Mouse (Mus musculus) T-helper 2 cell (primary cell): Measurements from ENCODE around the gene Gnb1.

Source experiments
- in situ Hi-C: fragments of 300-600 bp; cut with MboI, MseI; formaldehyde crosslinking; loops from one replicate; pipeline ENCODE4 v1.15.1; 2025; ENCODE audit warnings: high pct_unique_total_duplicates

The Gnb1 gene

GRCm38 (mm10) chr4:155575521-155575920 lies 84.4 kb downstream of the Gnb1 start:
- in situ Hi-C loops = loop anchor here (5.0 kb wide), 1 partner anchor 93 kb away; no protein-coding TSS in a partner anchor

GRCm38 (mm10) chr4:155577132-155577531 lies 86.0 kb downstream of the Gnb1 start:
- in situ Hi-C loops = loop anchor here (5.0 kb wide), 1 partner anchor 95 kb away; no protein-coding TSS in a partner anchor

DNA sequence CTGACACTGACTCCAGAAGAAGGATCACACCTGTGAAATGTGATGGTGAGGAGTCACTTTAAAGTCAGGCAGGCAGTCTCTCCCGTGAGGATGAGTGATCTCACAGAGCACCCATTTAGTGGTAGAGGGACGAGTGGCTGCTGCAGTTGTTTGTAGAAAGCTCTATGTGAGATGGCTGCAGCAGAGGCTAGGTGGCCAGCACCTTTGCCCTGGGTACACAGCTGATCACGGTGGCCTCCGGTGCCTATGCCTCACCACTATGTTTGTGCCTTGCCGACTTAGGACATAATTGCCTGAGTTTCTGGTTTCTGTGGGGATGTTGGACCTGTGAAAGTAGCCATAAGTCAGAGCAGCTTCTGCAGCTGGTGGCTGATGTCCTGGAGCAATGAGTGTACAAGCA lies 86.6 kb downstream of the Gnb1 start:
- in situ Hi-C loops = loop anchor here (5.0 kb wide), 1 partner anchor 95 kb away; no protein-coding TSS in a partner anchor

DNA sequence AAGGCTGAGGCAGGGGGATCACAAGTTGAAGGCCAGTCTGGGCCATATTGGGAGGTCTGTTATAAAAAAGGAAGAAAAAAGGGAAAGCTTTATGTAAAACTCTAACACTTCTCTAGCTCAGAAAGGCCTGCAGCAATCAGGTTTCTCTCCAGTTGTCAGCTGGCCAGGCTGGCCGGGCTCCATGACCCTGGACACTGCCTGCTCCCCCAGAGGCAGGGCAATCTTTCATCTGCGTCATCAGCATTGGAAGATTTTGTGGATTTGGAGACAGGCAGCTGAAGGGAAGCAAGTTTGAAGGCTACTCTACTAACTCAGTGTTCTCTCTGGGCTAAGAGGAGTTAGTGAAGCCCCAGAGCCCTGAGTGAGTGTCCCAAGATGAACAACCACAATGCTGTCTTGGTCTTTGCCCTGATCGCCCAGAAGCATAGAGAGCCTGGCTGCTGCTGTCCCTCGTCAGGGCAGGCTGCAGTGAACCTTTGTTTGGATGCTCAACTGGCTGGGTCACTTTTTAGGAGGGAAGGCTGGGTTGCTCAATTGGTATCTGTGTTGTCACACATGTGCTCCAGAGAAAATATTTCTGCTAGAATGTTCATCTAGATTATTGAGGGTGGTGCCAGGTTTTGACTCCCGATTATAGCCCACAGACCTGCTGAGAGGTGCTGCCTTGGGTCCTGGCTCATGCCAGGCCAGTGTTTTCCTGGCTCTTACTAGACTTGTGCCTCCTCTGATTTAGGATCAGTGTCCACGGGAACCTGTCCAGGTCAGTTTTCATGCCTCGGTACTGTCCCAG lies 87.4 kb downstream of the Gnb1 start:
- in situ Hi-C loops = loop anchor here (5.0 kb wide), 1 partner anchor 96 kb away; no protein-coding TSS in a partner anchor

DNA sequence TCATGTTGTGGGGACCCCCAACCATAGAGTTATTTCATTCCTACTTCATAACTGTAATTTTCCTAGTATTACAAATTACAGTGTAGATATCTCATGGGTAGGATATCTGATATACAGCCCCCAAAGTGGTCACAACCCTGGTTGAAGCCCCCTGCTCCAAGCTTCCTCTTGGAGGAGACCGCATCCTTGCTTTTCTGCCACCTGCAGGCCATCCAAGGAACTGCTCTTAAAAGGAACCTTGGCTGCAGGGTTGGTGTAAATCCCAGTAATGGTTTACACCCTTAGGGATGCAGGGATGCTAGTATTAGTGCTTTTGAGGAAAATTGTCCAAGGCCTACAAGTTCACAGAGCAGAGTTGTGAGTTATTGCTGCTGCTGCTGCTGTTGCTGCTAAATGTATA lies 89.3 kb downstream of the Gnb1 start:
- in situ Hi-C loops = no loop called here

- in situ Hi-C loops = no loop called here
Measured at GRCm38 (mm10) chr4:155582279-155582905, 91.2 kb downstream of the Gnb1 start.

DNA sequence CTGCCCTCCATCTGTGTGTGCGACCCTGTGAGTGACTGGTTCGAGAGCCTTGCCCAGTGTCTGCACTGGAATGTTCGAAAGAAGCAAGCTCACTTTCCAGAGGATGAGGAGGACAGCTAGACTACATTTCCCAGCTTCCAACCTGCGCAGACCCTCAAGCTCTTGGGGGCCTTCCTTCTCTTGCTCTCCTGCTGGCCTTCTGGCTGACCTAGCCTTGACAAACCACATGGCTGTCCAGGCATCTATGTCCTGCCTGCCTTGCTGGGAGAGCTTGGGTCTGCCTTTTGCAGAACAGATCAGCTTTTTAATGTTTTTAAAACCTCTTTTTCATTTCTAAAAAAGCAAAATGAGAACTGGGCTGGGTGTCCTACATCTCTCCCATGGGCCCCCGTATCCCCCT lies 98.2 kb downstream of the Gnb1 start:
- in situ Hi-C loops = no loop called here

DNA sequence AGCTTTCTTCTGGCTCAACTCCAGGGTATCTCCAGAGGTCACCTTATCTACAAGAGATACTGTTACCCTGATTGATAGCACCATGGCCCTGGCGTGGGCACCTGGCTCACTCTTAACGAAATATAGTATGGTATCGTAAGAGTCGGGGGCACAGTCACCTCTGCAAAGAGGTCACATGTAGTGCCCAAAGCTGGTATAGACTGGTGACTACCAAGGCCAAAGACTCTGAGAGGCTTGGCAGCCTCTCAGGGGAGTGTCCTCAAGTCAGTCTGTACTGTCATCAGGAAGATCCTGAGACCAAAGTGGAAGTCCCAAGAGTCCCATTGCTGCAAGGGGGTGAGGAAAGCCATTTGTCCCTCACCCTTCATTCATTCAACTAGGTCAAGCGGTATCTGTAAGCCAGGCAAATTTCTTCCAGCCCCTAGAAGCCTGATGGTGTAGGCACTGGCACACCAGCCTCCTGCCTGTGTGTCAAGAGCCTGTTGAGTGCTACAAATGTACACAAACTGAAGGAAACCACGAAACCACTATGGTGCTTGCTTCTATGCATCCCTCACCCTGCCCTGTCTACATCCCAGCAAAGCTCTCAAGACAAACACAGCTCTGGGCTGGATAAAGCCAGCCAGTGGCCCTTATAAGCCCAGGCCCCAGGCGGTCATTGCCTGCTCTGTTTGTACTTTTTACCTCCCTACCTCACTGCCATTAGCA lies 100.0 kb downstream of the Gnb1 start:
- in situ Hi-C loops = no loop called here

DNA sequence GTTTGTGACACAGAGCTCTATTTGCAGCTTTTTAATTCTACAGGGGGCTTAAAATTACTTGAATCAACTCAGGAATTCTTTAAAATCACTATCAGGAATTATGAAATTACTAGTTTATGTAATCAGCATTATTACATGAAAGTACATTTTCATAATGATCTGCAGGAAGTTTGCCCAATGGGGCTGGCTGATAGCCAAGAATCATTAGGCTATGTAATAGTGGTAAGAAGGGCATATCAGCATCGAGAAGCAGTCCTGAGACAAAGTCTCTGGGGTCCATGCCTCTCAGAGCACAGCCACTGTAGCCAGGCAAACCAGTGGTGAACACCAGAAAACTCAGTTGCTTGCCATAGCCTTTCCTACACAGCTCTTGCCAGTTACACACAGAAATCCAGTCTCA lies 102.6 kb downstream of the Gnb1 start:
- in situ Hi-C loops = no loop called here

DNA sequence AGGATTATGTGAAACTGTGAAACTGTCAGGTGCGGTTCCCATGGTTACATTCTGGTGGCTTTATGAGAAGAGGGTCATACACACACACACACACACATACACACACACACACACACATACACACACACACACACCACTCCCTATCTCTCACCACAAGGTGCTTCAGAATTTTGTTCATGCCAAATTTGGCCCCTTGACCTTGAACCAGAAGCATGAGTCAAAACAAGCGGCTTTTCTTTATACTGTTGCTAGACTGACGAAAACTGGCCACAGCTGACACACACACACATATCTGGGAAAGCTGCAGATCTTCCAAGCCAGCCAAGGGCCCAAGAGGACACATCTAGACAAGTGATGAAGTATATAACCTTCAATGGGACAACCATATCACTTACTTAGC lies 104.6 kb downstream of the Gnb1 start:
- in situ Hi-C loops = no loop called here

- in situ Hi-C loops = no loop called here
Measured at GRCm38 (mm10) chr4:155596606-155597005, 105.4 kb downstream of the Gnb1 start.

GRCm38 (mm10) chr4:155598536-155598935 lies 107.4 kb downstream of the Gnb1 start:
- in situ Hi-C loops = no loop called here

DNA sequence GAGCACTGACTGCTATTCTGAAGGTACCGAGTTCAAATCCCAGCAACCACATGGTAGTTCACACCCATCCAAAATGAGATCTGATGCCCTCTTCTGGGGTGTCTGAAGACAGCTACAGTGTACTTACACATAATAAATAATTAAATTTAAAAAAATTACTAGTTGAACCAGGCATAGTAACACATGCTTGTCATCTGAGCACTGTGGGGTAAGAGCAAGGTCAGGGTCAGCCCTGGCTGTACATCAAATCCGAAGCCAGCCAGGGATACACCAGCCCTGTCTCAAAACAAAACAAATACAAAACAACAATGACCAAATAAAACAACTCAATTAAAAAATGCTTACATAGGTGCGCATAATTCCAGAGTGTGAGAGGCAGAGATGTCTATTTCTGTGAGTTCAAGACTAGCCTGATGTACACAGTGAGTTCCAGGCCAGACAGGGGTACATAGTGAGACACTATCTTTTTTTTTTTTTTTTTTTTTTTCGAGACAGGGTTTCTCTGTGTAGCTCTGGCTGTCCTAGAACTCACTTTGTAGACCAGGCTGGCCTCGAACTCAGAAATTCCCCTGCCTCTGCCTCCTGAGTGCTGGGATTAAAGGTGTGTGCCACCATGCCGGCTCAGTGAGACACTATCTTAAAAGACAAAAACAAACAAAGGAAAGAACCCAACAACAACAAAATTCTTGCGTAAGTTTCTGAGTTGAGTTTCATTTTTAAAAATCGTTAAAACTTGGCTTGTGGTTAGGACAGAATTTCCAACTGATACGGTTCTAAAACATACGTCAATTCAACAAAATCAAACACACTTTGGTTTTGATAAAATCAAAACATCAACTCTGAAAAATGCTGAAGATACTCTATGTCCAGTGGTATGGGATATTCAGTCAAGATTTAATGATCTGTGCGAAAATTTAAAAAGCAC lies 109.0 kb downstream of the Gnb1 start:
- in situ Hi-C loops = no loop called here

- in situ Hi-C loops = no loop called here
Measured at GRCm38 (mm10) chr4:155601091-155601996, 110.2 kb downstream of the Gnb1 start, which contains the start of gene Slc35e2. Slc35e2 (plus strand) TSS chr4:155601416.

DNA sequence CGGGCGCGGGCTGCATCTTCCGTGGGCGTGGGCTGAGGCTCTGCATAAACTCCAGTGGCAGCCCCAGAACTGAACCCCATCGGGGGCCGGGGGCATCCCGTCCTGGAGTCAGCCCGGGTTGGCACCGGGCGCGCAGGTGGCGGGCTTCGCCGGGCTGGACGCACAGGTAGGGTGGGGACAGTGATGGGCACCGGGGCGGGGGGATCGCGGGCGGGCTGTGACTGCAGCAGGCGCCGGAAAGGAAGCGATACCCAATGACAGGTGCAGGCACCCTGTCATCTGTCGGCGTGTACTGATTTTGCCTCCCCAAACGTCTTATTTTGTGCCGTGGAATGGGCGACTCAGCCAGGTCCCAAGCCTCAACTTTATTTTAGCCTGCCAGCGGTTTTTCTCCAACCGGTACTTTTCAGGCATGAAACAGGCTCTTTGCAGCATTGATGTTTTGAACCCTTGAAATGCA lies 110.9 kb downstream of the Gnb1 start:
- in situ Hi-C loops = no loop called here

- in situ Hi-C loops = no loop called here
Measured at GRCm38 (mm10) chr4:155602753-155603152, 111.6 kb downstream of the Gnb1 start.

GRCm38 (mm10) chr4:155603801-155604200 lies 112.6 kb downstream of the Gnb1 start:
- in situ Hi-C loops = no loop called here

DNA sequence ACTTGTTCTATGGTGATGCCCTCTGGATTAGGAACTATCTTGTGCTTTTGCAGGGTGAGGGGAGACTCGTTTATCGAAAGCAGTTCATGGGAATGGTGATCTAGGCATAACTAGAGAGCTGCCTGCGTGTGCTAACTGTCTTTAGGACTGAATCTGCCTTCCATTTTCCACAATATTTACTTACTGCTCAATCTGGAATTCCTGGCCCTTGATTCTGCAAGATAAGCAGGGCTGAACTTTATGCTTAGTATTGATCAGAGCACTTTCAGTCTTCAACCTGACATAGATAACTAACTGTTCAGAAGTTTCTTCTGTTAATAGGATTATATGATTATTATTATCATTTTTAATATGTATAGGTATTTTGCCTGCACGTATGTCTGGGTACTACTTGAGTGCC lies 114.0 kb downstream of the Gnb1 start:
- in situ Hi-C loops = no loop called here

DNA sequence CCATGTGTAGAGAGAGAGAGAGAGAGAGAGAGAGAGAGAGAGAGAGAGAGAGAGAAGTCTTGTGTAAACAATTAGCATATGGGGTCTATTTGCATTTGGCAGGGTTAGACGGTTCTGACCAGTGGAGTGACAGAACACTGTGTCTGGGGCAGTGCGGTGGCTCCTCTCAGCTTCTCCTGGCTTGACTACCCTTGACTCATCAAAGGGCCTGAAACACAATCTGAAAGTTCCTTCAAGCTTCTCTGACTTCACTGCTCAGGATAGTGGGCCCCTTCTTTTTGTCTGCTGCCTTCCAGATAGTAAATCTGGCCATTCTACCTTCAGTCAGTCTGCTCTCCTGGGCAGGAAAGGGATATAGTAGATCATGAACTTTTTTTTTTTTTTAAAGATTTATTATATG lies 115.7 kb downstream of the Gnb1 start:
- in situ Hi-C loops = no loop called here
